Comparison of ENCODE assay signal across 27 mouse cellular contexts in the genomic region with DNA sequence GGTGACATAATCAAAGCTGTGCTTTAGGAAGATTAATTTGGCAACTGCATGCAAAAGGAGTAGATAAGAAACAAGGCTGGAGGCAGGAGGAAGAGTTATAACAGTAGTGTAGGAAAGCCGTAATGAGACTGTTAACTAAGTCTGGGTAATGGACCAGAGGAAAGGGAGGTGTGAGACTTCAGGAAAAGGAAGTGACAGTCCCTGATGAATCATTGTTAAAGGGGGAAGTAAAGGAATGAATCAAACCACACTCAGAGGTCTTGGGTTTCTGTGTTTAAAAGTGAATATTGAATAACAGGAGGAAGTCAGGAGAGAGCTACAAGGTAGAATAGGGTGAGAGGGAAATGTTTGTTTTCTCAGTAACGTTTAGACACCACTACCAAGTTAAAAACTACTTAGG.
A peak's percentile ranks its signal among the peaks of the same experiment; 100 is the strongest.
DNase-seq lines count a peak whose midpoint lies in the region; ATAC-seq and TF ChIP-seq lines count a peak whose summit lies in the region.
"Had no signal": no experiment of that assay in that cellular context is flagged by ENCODE, and none has a peak within 500 bp of the region (broad histone marks: within the 10 kb centered on the region; RNA-seq: fewer than 3 reads in every experiment).

No protein-coding gene starts in this region.

- H3K4me3 ChIP-seq in kidney, postnatal 0 days (replicated peaks; ENCODE audit: low read depth, low read length), result no peak overlapping the region
- H3K4me3 ChIP-seq in intestine, postnatal 0 days (ENCODE audit: low read depth, low read length), result no peak overlapping the region
- H3K4me3 ChIP-seq: forebrain, embryonic 10.5 days had no signal

- no peaks in the 10 kb centered on the region for H3K36me3 ChIP-seq in kidney, postnatal 0 days (ENCODE audit: insufficient read depth, low read length)
- H3K36me3 ChIP-seq in intestine, postnatal 0 days (ENCODE audit: control insufficient read depth, insufficient read depth), result no peaks in the 10 kb centered on the region
- H3K36me3 ChIP-seq: forebrain, embryonic 10.5 days; G1E had no signal

- WGBS in kidney, postnatal 0 days, result 20% methylated on average over 2 of the region's 2 CpGs
- 41% methylated on average over 2 of the region's 2 CpGs for WGBS in intestine, postnatal 0 days

- intact Hi-C loops in heart, postnatal 36 days (cut with DNase I), result no loop called here

- TF ChIP-seq CTCF in kidney, postnatal 0 days (IDR thresholded peaks at IDR 0.05; ENCODE audit: low read depth), result no peak
- TF ChIP-seq CTCF in intestine, postnatal 0 days (IDR thresholded peaks at IDR 0.05; ENCODE audit: low read depth), result no peak

- H3K4me1 ChIP-seq in kidney, postnatal 0 days (replicated peaks; ENCODE audit: insufficient read depth, low read length), result no peaks in the 10 kb centered on the region
- H3K4me1 ChIP-seq in intestine, postnatal 0 days (replicated peaks; ENCODE audit: control insufficient read depth, insufficient read depth, low read length), result no peaks in the 10 kb centered on the region
- H3K4me1 ChIP-seq: forebrain, embryonic 10.5 days had no signal

- no peak overlapping the region for H3K9ac ChIP-seq in kidney, postnatal 0 days (ENCODE audit: low read depth, low read length)
- no peak overlapping the region for H3K9ac ChIP-seq in intestine, postnatal 0 days (ENCODE audit: low read depth, low read length)
- H3K9ac ChIP-seq: forebrain, postnatal 0 days; hindbrain, embryonic 14.5 days had no signal

- H3K27me3 ChIP-seq in kidney, postnatal 0 days (ENCODE audit: insufficient read depth, low read length), result no peaks in the 10 kb centered on the region
- H3K27me3 ChIP-seq in intestine, postnatal 0 days (replicated peaks; ENCODE audit: control insufficient read depth, insufficient read depth, low read length), result no peaks in the 10 kb centered on the region
- H3K27me3 ChIP-seq: CH12.LX had no signal

- no peak for DNase-seq in frontal cortex, postnatal 14 days (ENCODE audit: low spot score in 2 of 2)
- peak; percentile 27 for DNase-seq in kidney, postnatal 0 days (ENCODE audit: low spot score)
- DNase-seq in kidney, postnatal 4 days, result no peak
- DNase-seq in heart, postnatal 36 days, result no peak
- DNase-seq: adrenal gland, adult 2 months; adrenal gland, postnatal 14 days; B cell, adult 2 months; cerebellum, adult 11-12 months; cerebellum, adult 8-10 months; cerebellum, postnatal 10 days; cerebellum, postnatal 36 days; forebrain, postnatal 0 days; gastrocnemius, postnatal 10 days; gastrocnemius, postnatal 36 days; heart, adult 11 months had no signal

- H3K9me3 ChIP-seq in kidney, postnatal 0 days (replicated peaks; ENCODE audit: low read length), result no peaks in the 10 kb centered on the region
- no peaks in the 10 kb centered on the region for H3K9me3 ChIP-seq in intestine, postnatal 0 days (ENCODE audit: control insufficient read depth)
- H3K9me3 ChIP-seq: forebrain, embryonic 10.5 days had no signal

- ATAC-seq in frontal cortex, adult (ENCODE audit: low TSS enrichment), result peak; percentile 27
- ATAC-seq in kidney, postnatal 0 days (replicated peaks; ENCODE audit: low FRiP score, low read depth), result no peak
- peak; percentile 93 for ATAC-seq in granulocyte monocyte progenitor cell, adult 5-6 weeks (replicated peaks; ENCODE audit: poor library complexity, severe bottlenecking)
- ATAC-seq in megakaryocyte progenitor cell, adult 5-6 weeks (replicated peaks; ENCODE audit: poor library complexity), result peak; percentile 92
- no peak for ATAC-seq in intestine, postnatal 0 days
- ATAC-seq: forebrain, embryonic 14.5 days; forebrain, postnatal 0 days; hindbrain, postnatal 0 days; inflammation-experienced regulatory T-cells, adult 6 months had no signal

- H3K27ac ChIP-seq in kidney, postnatal 0 days, result no peak overlapping the region
- H3K27ac ChIP-seq in intestine, postnatal 0 days (ENCODE audit: low read depth, low read length), result no peak overlapping the region
- H3K27ac ChIP-seq: forebrain, embryonic 10.5 days; hindbrain, embryonic 14.5 days; hindbrain, postnatal 0 days had no signal

- no peak overlapping the region for H3K4me2 ChIP-seq in kidney, postnatal 0 days (ENCODE audit: low read length)
- H3K4me2 ChIP-seq in intestine, postnatal 0 days (replicated peaks; ENCODE audit: low read depth), result no peak overlapping the region
- H3K4me2 ChIP-seq: heart, embryonic 11.5 days; hindbrain, embryonic 14.5 days had no signal

Comparison
In these comparisons a context has a peak if more than half of its experiments do, and no peak if none do; other contexts are left out.
1. ATAC-seq: peak in frontal cortex, adult (single experiment), granulocyte monocyte progenitor cell, adult 5-6 weeks (single experiment) and megakaryocyte progenitor cell, adult 5-6 weeks (single experiment); none in kidney, postnatal 0 days (single experiment) and intestine, postnatal 0 days (single experiment).